Mouse (Mus musculus) stomach, postnatal 0 days (tissue): Measurements from ENCODE around the gene Rapgef1. TPM values are rescaled to one million over a fixed set of nuclear protein-coding genes. Genes with fewer than 3 reads are reported as not detected.

ENCODE experiments used
- ATAC-seq: fragments of 200-750 bp; cut with Nextera tagmentation; 2 replicates; pipeline ENCODE4 v1.8.0; 2017; ENCODE audit not compliant: low FRiP score, low TSS enrichment
- DNase-seq: peaks from one replicate; pipeline ENCODE4 v3.0.0-alpha.2; 2016; ENCODE audit warnings: low spot score
- H3K27ac ChIP-seq: fragments of 300-500 bp; sonication (generic); replicated peaks from 2 replicates; pipeline ENCODE4 v1.5.1; 2014; ENCODE audit warnings: mild to moderate bottlenecking, control low read depth
- H3K27me3 ChIP-seq: fragments of 300-500 bp; sonication (generic); 2 replicates; pipeline ENCODE4 v1.6.1; 2014; ENCODE audit warnings: low read length; ENCODE audit not compliant: control insufficient read depth, insufficient read depth
- H3K36me3 ChIP-seq: fragments of 300-500 bp; sonication (generic); 2 replicates; pipeline ENCODE4 v1.6.1; 2014; ENCODE audit warnings: low read length, mixed read lengths; ENCODE audit not compliant: control insufficient read depth, insufficient read depth
- H3K4me1 ChIP-seq: fragments of 300-500 bp; sonication (generic); replicated peaks from 2 replicates; pipeline ENCODE4 v1.6.1; 2014; ENCODE audit warnings: antibody characterized with exemption; ENCODE audit not compliant: control insufficient read depth, insufficient read depth
- H3K4me2 ChIP-seq: fragments of 300-500 bp; sonication (generic); replicated peaks from 2 replicates; pipeline ENCODE4 v1.6.1; 2014; ENCODE audit warnings: low read depth, mild to moderate bottlenecking, control low read depth, moderate library complexity
- H3K4me3 ChIP-seq: fragments of 300-500 bp; sonication (generic); 2 replicates; pipeline ENCODE4 v1.5.1; 2014; ENCODE audit warnings: low read depth, low read length, control low read depth
- H3K9ac ChIP-seq: fragments of 300-500 bp; sonication (generic); 2 replicates; pipeline ENCODE4 v1.6.1; 2014; ENCODE audit warnings: mild to moderate bottlenecking, low read length, control low read depth, mixed read lengths
- H3K9me3 ChIP-seq: fragments of 300-500 bp; sonication (generic); 2 replicates; pipeline ENCODE4 v1.6.1; 2016; ENCODE audit warnings: low read length; ENCODE audit not compliant: control insufficient read depth
- CTCF ChIP-seq: IDR thresholded peaks from 2 replicates; pipeline ENCODE4 v1.5.1; 2016; ENCODE audit warnings: antibody characterized with exemption, low read depth, mild to moderate bottlenecking, moderate library complexity
- EP300 ChIP-seq: optimal IDR thresholded peaks from 2 replicates; pipeline ENCODE3; 2016; ENCODE audit warnings: antibody characterized with exemption
- WGBS: fragments of 180-500 bp; shearing (Covaris S2); extraction: QIAGEN DNeasy Blood & Tissue Kit; methylation state at CpG from one replicate; pipeline ENCODE4 v1.1.7; 2014; 5-methylcytosine and 5-hydroxymethylcytosine counted together
- polyA plus RNA-seq: library from polyadenylated mRNA; unstranded; fragments of >200 nt; fragmentation: Nextera tagmentation; extraction: Ambion mirVana; gene quantifications from 2 replicates; pipeline ENCODE4 v1.2.1, GENCODE M21; 2015

Gene Rapgef1
- polyA plus RNA-seq, 1 experiment from 2014 or later: 7.2 TPM

GRCm38 (mm10) chr2:29669711-29670110 is 50.2 kb downstream of the Rapgef1 start:
- no peak for DNase-seq
- Histone ChIP-seq H3K9ac (no peak overlapping the region), H3K4me2 (no peak overlapping the region), H3K36me3 (no peaks in the 10 kb centered on the region), H3K9me3 (no peaks in the 10 kb centered on the region), H3K4me3 (no peak overlapping the region), H3K27me3 (no peaks in the 10 kb centered on the region), H3K27ac (peak overlapping the region; percentile 73), H3K4me1 (peaks cover 4% of the 10 kb centered on the region)
- peak; percentile 21; the same call in 1 of the 2 replicates for ATAC-seq
- no peak for TF ChIP-seq CTCF
- no peak for TF ChIP-seq EP300

- TF ChIP-seq EP300: no peak
- peak; percentile 77 for TF ChIP-seq CTCF
- Histone ChIP-seq H3K9ac (no peak overlapping the region), H3K4me3 (no peak overlapping the region), H3K4me1 (peaks cover 4% of the 10 kb centered on the region), H3K4me2 (peak overlapping the region; percentile 23), H3K36me3 (no peaks in the 10 kb centered on the region), H3K27me3 (no peaks in the 10 kb centered on the region), H3K27ac (peak overlapping the region; percentile 73), H3K9me3 (no peaks in the 10 kb centered on the region)
- 20% methylated on average over 9 of the region's 9 CpGs for WGBS
- peak; percentile 74 for ATAC-seq
- peak; percentile 55 for DNase-seq
Measured at GRCm38 (mm10) chr2:29670231-29670991, 50.9 kb downstream of the Rapgef1 start.

- Histone ChIP-seq H3K4me1 (peaks cover 4% of the 10 kb centered on the region), H3K4me2 (no peak overlapping the region), H3K27me3 (no peaks in the 10 kb centered on the region), H3K27ac (no peak overlapping the region), H3K9me3 (no peaks in the 10 kb centered on the region), H3K36me3 (no peaks in the 10 kb centered on the region), H3K9ac (no peak overlapping the region), H3K4me3 (no peak overlapping the region)
- TF ChIP-seq CTCF (no peak), EP300 (no peak)
- no peak for ATAC-seq
- no peak for DNase-seq
- 63% methylated on average over 4 of the region's 4 CpGs for WGBS
Measured at GRCm38 (mm10) chr2:29671374-29671773, 51.9 kb downstream of the Rapgef1 start.

- no peaks in the 10 kb centered on the region for H3K9me3 ChIP-seq
- no peak overlapping the region for H3K27ac ChIP-seq
- TF ChIP-seq EP300 (no peak), CTCF (no peak)
- H3K9ac ChIP-seq: no peak overlapping the region
- ATAC-seq (no peak), DNase-seq (no peak)
- no peaks in the 10 kb centered on the region for H3K36me3 ChIP-seq
- 91% methylated on average over 3 of the region's 3 CpGs for WGBS
- H3K27me3 ChIP-seq: no peaks in the 10 kb centered on the region
- H3K4me2 ChIP-seq: no peak overlapping the region
- peaks cover 7% of the 10 kb centered on the region for H3K4me1 ChIP-seq
- H3K4me3 ChIP-seq: no peak overlapping the region
Measured at GRCm38 (mm10) chr2:29671856-29672255, 52.3 kb downstream of the Rapgef1 start.

- no peak overlapping the region for H3K27ac ChIP-seq
- 80% methylated on average over 7 of the region's 7 CpGs for WGBS
Measured at GRCm38 (mm10) chr2:29672746-29673536, 53.4 kb downstream of the Rapgef1 start.

GRCm38 (mm10) chr2:29674087-29674486 is 54.6 kb downstream of the Rapgef1 start:
- Histone ChIP-seq H3K4me2 (no peak overlapping the region), H3K27ac (no peak overlapping the region), H3K9ac (no peak overlapping the region), H3K27me3 (no peaks in the 10 kb centered on the region), H3K36me3 (no peaks in the 10 kb centered on the region), H3K4me3 (no peak overlapping the region), H3K9me3 (no peaks in the 10 kb centered on the region), H3K4me1 (peaks cover 7% of the 10 kb centered on the region)
- WGBS: 83% methylated on average over 11 of the region's 11 CpGs
- no peak for ATAC-seq
- no peak for DNase-seq
- TF ChIP-seq EP300: no peak
- TF ChIP-seq CTCF: no peak

More at GRCm38 (mm10) chr2:29672746-29673536, 53.4 kb downstream of the Rapgef1 start:
- ATAC-seq: no peak
- H3K4me3 ChIP-seq: no peak overlapping the region
- TF ChIP-seq CTCF (no peak), EP300 (no peak)
- no peak for DNase-seq
- no peaks in the 10 kb centered on the region for H3K36me3 ChIP-seq
- no peaks in the 10 kb centered on the region for H3K27me3 ChIP-seq
- no peak overlapping the region for H3K4me2 ChIP-seq
- H3K9me3 ChIP-seq: no peaks in the 10 kb centered on the region
- H3K9ac ChIP-seq: no peak overlapping the region
- peaks cover 7% of the 10 kb centered on the region for H3K4me1 ChIP-seq
